Mouse (Mus musculus): ENCODE data around the gene Mief1.

Gene Mief1

GRCm38 (mm10) chr15:80254207-80254606, 20.4 kb downstream of the Mief1 start:
- ChIA-PET POLR2A (interaction anchor here (0.8 to 10.4 kb wide), 81 partner anchors 7 to 1440 kb away, joined by 3 to 439 read pairs (median 8); partner anchors contain the start of genes AC140267.1 (in 3 of the 4), Rps19bp1 (in 3 of the 4), Tab1 (in 3 of the 4) and Mief1 (in 2 of the 4)), CTCF (interaction anchor here in 1 of 4 experiments (1.0 kb wide), 1 partner anchor 21 kb away, joined by 5 read pairs; the partner anchor contains the start of gene Mief1)

DNA sequence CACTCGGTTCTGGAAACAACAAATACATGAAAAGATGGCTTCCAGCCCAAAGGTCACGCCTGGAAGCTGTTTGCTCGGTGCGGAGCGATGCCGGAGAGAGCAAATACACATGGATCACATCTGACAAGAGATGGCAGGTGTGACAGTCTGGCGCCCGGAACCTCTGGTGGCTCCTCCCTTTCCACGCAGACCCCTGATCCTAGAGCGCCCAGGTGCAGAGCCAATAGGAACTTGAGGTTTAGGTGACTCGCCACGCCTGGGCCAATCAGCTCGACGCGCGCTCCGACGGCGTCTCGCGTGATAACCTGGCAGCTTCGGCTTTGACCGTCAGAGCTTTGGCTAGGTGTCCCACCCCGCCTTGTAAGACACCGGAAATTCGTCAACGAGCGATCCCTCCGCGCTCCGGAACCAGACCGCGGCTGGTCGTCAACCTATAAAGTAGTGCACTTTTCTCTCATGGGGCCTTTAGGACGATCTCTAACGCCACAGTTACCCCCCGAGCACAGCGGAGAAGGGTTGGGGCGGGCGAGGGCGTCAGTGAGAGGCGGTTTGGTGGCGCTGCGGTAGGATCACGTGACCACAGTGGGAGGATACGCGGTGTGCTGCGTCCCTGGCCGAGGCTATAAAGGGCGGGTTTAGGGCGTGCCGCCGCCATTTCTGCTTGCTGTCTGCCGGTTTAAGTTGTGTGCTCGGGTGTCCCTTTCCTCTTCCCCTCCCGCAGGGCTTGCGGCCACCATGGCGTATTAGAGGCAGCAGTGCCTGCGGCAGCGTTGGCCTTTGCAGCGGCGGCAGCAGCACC, 21.2 kb downstream of the Mief1 start, which contains the start of gene Atf4:
Gene Atf4, plus strand, starts transcription at position 338 of the 799 bp plus-strand sequence.
- ChIA-PET CTCF (interaction anchor here in 2 of 4 experiments (0.5 to 1.0 kb wide), 11 partner anchors 9 to 597 kb away, joined by 3 to 14 read pairs (median 3); partner anchors contain the start of genes Mief1 (in 2 of the 2), AC140267.1 (in 1 of the 2), Fam227a (in 1 of the 2) and Rps19bp1 (in 1 of the 2)), POLR2A (interaction anchor here (0.5 to 10.4 kb wide), 238 partner anchors 8 to 1761 kb away, joined by 3 to 439 read pairs (median 4); partner anchors contain the start of genes Mief1 (in 4 of the 4), Rps19bp1 (in 4 of the 4), AC140267.1 (in 3 of the 4) and Tab1 (in 3 of the 4))

DNA sequence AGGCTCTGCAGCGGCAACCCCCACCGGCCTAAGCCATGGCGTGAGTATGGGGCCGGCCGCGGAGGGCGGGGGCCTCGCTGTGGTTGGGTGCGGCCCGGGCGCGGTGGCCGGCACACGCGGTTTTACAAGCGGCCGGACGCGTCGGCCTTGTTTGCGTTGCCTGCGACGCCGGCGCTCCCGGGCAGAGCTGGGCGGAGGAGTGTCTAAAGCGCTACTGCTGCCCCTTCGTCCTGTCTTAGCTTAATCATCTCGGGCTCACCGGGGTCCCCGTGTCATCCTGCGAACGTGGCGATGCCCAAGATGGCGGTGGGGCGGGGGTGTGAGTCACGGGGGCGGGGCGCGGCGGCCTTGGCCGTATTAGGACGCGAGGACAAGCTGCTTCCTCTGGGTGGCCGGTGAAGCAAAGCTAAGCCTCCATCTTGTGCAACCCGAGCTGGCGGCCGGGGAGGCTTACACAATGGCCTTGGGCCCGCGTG, 21.9 kb downstream of the Mief1 start:
- ChIA-PET POLR2A (interaction anchor here (0.5 to 10.4 kb wide), 160 partner anchors 8 to 1709 kb away, joined by 3 to 439 read pairs (median 6); partner anchors contain the start of genes Rps19bp1 (in 4 of the 4), AC140267.1 (in 3 of the 4), Mief1 (in 3 of the 4) and Syngr1 (in 3 of the 4)), CTCF (interaction anchor here in 1 of 4 experiments (0.7 to 1.3 kb wide), 5 partner anchors 22 to 449 kb away, joined by 3 to 6 read pairs (median 3); partner anchors contain the start of genes Mief1 and Syngr1)

DNA sequence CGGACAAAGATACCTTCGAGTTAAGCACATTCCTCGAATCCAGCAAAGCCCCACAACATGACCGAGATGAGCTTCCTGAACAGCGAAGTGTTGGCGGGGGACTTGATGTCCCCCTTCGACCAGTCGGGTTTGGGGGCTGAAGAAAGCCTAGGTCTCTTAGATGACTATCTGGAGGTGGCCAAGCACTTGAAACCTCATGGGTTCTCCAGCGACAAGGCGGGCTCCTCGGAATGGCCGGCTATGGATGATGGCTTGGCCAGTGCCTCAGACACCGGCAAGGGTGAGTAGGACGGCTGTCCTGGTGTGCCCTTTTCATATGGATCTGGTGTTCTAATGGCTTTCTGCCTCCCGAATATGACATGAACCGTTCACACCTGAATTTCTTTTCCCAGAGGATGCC, 22.4 kb downstream of the Mief1 start:
- POLR2A ChIA-PET = interaction anchor here (0.5 to 10.4 kb wide), 151 partner anchors 8 to 1709 kb away, joined by 3 to 439 read pairs (median 5); partner anchors contain the start of genes Rps19bp1 (in 4 of the 4), Mief1 (in 3 of the 4), Syngr1 (in 3 of the 4) and AC140267.1 (in 2 of the 4)
- CTCF ChIA-PET = interaction anchor here in 1 of 4 experiments (0.7 to 1.3 kb wide), 5 partner anchors 22 to 448 kb away, joined by 3 to 6 read pairs (median 3); partner anchors contain the start of genes Mief1 and Syngr1

DNA sequence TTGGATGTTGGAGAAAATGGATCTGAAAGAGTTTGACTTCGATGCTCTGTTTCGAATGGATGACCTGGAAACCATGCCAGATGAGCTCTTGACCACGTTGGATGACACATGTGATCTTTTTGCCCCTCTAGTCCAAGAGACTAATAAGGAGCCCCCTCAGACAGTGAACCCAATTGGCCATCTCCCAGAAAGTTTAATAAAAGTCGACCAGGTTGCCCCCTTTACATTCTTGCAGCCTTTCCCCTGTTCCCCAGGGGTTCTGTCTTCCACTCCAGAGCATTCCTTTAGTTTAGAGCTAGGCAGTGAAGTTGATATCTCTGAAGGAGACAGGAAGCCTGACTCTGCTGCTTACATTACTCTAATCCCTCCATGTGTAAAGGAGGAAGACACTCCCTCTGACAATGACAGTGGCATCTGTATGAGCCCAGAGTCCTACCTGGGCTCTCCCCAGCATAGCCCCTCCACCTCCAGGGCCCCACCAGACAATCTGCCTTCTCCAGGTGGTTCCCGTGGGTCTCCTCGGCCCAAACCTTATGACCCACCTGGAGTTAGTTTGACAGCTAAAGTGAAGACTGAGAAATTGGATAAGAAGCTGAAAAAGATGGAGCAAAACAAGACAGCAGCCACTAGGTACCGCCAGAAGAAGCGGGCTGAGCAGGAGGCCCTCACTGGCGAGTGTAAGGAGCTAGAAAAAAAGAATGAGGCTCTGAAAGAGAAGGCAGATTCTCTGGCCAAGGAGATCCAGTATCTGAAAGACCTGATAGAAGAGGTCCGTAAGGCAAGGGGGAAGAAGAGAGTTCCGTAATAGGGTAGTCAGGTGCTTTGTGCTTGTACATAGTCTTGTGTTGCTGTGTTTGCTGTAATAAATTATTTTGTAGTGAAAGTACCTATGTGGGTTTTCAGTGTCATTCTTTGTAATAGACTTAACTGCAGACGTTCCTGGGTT, 23.1 kb downstream of the Mief1 start:
- ChIA-PET POLR2A (interaction anchor here (0.6 to 10.4 kb wide), 146 partner anchors 7 to 1176 kb away, joined by 3 to 439 read pairs (median 5); partner anchors contain the start of genes Mief1 (in 4 of the 4), Tnrc6b (in 4 of the 4), AC140267.1 (in 3 of the 4) and Rps19bp1 (in 3 of the 4)), CTCF (interaction anchor here (1.0 to 1.6 kb wide), 7 partner anchors 10 to 447 kb away, joined by 3 to 6 read pairs (median 3); partner anchors contain the start of gene Mief1 (in 1 of the 4))

DNA sequence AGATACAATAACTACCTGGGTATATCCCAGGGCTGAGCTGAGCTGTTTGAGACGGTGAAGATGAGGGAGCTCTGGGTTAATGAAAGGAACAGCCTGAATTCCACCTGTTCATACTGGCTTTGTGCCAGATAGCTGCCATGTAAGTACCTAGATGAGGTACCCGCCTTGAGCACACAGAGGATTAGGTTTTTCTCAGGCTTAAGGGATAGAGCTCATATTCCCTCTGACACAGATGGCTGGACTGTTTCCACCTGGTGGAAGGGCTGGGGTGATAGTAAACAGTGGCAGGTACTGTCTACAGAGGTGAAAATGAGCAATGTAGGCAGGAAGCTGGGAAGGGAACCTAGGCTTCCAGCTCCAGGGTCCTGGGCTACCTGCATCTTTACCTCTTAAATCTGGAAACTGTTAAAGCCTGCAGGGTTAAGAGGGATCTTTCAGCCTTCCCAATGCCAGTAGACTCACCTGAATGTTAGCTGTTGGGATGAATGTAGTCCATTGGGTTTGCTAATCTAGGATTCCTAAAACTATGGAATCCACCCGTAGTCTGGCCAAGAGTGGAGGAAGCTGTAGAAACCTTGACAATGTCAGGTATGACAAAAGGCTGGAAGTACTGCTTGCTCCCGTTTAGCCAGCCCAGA, 23.9 kb downstream of the Mief1 start:
- CTCF ChIA-PET = interaction anchor here (0.6 to 1.6 kb wide), 13 partner anchors 10 to 453 kb away, joined by 3 to 6 read pairs (median 4); partner anchors contain the start of genes Mief1 (in 1 of the 4), Tab1 (in 1 of the 4) and Tnrc6b (in 1 of the 4)
- POLR2A ChIA-PET = interaction anchor here (0.6 to 10.4 kb wide), 140 partner anchors 9 to 1635 kb away, joined by 3 to 439 read pairs (median 4); partner anchors contain the start of genes Mief1 (in 4 of the 4), Tnrc6b (in 4 of the 4), AC140267.1 (in 3 of the 4) and Mgat3 (in 2 of the 4)

- ChIA-PET POLR2A (interaction anchor here (0.6 to 10.4 kb wide), 123 partner anchors 9 to 1634 kb away, joined by 3 to 439 read pairs (median 5); partner anchors contain the start of genes Mief1 (in 4 of the 4), Tnrc6b (in 4 of the 4), AC140267.1 (in 2 of the 4) and Mgat3 (in 2 of the 4)), CTCF (interaction anchor here (0.6 to 1.6 kb wide), 14 partner anchors 11 to 452 kb away, joined by 3 to 5 read pairs (median 4); partner anchors contain the start of genes Tab1 (in 1 of the 4) and Tnrc6b (in 1 of the 4))
Observed at GRCm38 (mm10) chr15:80258240-80259170, 24.7 kb downstream of the Mief1 start.

DNA sequence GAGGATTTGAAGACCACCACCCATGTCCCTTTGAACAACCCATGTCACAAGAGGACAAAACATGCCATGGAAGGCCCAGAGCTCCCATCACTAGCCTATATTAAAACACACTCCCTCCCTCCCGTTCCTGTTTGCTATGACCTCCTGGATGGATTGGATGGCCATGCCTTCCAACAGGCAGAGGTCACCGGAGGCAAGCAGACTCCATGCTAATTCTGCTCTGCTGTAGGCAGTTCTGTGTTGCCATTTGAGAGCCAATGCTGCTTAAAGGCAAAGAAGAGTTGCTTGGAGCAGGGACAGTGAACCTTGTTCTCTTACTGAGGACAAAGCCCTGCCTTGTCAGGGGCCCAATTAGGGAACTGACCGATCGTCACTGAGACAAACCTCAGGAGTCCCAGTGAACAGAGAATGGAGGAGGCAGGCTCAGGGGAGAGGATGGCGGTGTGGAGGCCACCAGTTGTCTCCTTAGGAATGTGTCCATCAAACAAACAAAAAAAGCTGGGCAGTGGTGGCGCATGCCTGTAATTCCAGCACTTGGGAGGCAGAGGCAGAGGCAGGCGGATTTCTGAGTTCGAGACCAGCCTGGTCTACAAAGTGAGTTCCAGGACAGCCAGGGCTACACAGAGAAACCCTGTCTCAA, 25.7 kb downstream of the Mief1 start:
- CTCF ChIA-PET = interaction anchor here in 2 of 4 experiments (0.9 to 2.2 kb wide), 12 partner anchors 10 to 187 kb away, joined by 3 to 12 read pairs (median 5); partner anchors contain the start of genes Mief1 (in 2 of the 2) and Syngr1 (in 1 of the 2)
- POLR2A ChIA-PET = interaction anchor here (0.6 to 10.4 kb wide), 49 partner anchors 13 to 1326 kb away, joined by 3 to 439 read pairs (median 8); partner anchors contain the start of genes Mief1 (in 3 of the 4), AC140267.1 (in 2 of the 4), Rpl3 (in 2 of the 4) and Syngr1 (in 2 of the 4)

- POLR2A ChIA-PET = interaction anchor here (0.6 to 10.4 kb wide), 48 partner anchors 14 to 1002 kb away, joined by 3 to 439 read pairs (median 4); partner anchors contain the start of genes Mief1 (in 3 of the 4), AC140267.1 (in 2 of the 4), Mgat3 (in 2 of the 4) and Rpl3 (in 2 of the 4)
- CTCF ChIA-PET = interaction anchor here (0.5 to 2.2 kb wide), 45 partner anchors 9 to 780 kb away, joined by 3 to 12 read pairs (median 4); partner anchors contain the start of genes Mief1 (in 2 of the 4), AC140267.1 (in 1 of the 4), Cbx7 (in 1 of the 4) and Syngr1 (in 1 of the 4)
Observed at GRCm38 (mm10) chr15:80260677-80261076, 26.9 kb downstream of the Mief1 start.

- CTCF ChIA-PET = interaction anchor here (0.6 to 2.2 kb wide), 27 partner anchors 8 to 443 kb away, joined by 3 to 12 read pairs (median 5); partner anchors contain the start of genes Mief1 (in 2 of the 4), Cbx7 (in 1 of the 4), Syngr1 (in 1 of the 4) and Tab1 (in 1 of the 4)
Observed at GRCm38 (mm10) chr15:80261100-80261499, 27.3 kb downstream of the Mief1 start.

DNA sequence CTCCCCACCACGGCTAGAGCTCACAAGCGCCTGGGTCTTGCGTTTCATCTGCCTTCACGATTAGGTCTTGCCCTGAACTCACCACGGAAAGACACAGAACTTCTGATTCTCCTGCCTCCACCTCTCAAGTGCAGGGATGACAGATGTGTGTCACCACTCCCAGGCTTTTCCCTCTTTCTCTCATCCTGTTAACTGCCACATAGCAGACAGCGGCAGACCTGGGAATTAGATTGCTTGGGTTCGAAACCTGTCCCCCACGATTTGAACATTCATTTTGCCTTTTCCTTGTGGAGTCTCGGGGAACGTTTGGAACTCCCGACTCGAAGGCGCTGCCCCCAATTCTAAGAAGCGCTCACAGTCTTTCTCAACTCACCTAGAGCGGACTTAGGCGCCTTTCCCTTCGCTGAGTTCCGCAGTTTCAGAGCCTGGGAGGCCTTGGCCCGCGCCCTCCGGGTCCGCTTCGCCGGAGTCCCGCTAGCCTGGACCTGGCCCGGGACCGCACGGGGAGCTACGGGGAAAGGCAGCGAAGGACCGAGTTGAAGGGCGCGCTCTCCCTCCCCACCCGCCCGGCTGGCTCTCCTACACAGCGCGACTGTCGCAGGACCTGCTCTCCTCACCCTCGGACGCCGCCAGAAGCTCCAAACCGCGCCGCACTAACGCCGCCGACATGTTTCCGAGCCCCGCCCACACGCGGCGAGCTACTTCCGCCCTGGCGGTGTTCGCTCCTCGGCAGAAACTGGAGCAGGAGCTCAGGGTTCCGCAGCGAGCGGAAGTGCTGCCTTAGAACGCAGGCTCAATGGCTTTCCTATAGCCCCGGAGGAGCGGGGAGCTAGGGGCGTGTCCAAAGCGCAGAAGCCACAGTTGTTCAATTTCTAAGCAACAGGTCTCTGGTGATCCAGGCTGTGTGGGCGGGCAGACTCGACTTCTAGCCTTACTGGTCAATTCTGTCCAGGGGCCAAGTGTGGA, 30.1 kb downstream of the Mief1 start, which contains the start of gene Rps19bp1:
Gene Rps19bp1, minus strand, starts transcription at position 706 of the 966 bp plus-strand sequence.
- POLR2A ChIA-PET = interaction anchor here (0.5 to 2.7 kb wide), 100 partner anchors 8 to 1814 kb away, joined by 3 to 166 read pairs (median 4); partner anchors contain the start of genes Atf4 (in 4 of the 4), Mief1 (in 3 of the 4), Tnrc6b (in 3 of the 4) and Dmc1 (in 1 of the 4)
- CTCF ChIA-PET = interaction anchor here (0.6 to 2.1 kb wide), 28 partner anchors 9 to 443 kb away, joined by 3 to 14 read pairs (median 4); partner anchors contain the start of genes Atf4 (in 1 of the 4), Mief1 (in 1 of the 4) and Syngr1 (in 1 of the 4)

More at GRCm38 (mm10) chr15:80261100-80261499, 27.3 kb downstream of the Mief1 start:
- POLR2A ChIA-PET = interaction anchor here (0.6 to 10.4 kb wide), 37 partner anchors 14 to 1002 kb away, joined by 3 to 439 read pairs (median 5); partner anchors contain the start of genes Mief1 (in 3 of the 4), AC140267.1 (in 2 of the 4), Rpl3 (in 2 of the 4) and Syngr1 (in 2 of the 4)

DNA sequence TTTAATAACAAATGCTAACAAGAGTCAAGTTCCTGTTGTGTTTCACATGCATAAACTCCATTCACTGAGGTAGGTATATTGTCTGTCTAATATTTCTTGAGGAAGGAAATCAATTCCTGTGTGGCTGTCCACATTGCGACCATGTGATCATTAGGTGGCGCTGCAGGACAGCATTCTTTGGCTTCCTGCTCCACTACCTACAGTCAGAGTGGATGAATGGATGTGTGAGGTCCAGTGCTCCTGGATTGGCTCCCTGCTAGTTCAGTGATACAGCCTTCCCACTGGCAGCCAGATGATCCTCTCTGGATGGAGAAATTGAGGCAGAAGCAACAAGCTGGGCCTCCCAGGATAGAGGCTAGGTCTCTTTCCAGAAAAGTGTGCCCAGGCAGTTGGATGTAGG, 32.5 kb downstream of the Mief1 start:
- POLR2A ChIA-PET = interaction anchor here in 2 of 4 experiments (0.8 to 2.0 kb wide), 4 partner anchors 8 to 438 kb away, joined by 3 to 10 read pairs (median 5); partner anchors contain the start of gene Atf4 (in 1 of the 2)
- CTCF ChIA-PET = interaction anchor here in 2 of 4 experiments (0.8 to 2.1 kb wide), 2 partner anchors 11 to 428 kb away, joined by 3 to 4 read pairs; no protein-coding TSS in a partner anchor

All from embryonic stem cell, embryonic (primary cell).